Mouse (Mus musculus) heart, embryonic 14.5 days (tissue): Measurements from ENCODE around the gene Macrod1. TPM values are rescaled to one million over a fixed set of nuclear protein-coding genes. Genes with fewer than 3 reads are reported as not detected.

Source experiments
- ATAC-seq: fragments of 200-750 bp; cut with Nextera tagmentation; 2 replicates; pipeline ENCODE4 v1.8.0; 2017; ENCODE audit warnings: low read depth, moderate TSS enrichment; ENCODE audit not compliant: insufficient number of reproducible peaks, insufficient read depth, low FRiP score
- H3K27ac ChIP-seq, 2 experiments: fragments of 200-500 bp in 1 of 2; fragments of 300-500 bp in 1 of 2; sonication (generic) in 1 of 2; replicated peaks in 1 of 2; 2 replicates each; pipeline ENCODE4 v1.5.1; 2012 to 2014; ENCODE audit warnings: low read depth in 2 of 2, low read length in 2 of 2, control low read depth in 1 of 2, mild to moderate bottlenecking in 1 of 2, mixed read lengths in 1 of 2; ENCODE audit not compliant: control insufficient read depth in 1 of 2, insufficient read depth in 1 of 2
- H3K27me3 ChIP-seq: fragments of 300-500 bp; sonication (generic); 2 replicates; pipeline ENCODE4 v1.6.1; 2014; ENCODE audit warnings: mild to moderate bottlenecking, low read length, control low read depth; ENCODE audit not compliant: control insufficient read depth, insufficient read depth
- H3K36me3 ChIP-seq: fragments of 300-500 bp; sonication (generic); 2 replicates; pipeline ENCODE4 v1.6.1; 2014; ENCODE audit warnings: mild to moderate bottlenecking, control low read depth, low read length, mixed read lengths; ENCODE audit not compliant: control insufficient read depth, insufficient read depth
- H3K4me1 ChIP-seq, 2 experiments: fragments of 200-500 bp in 1 of 2; fragments of 300-500 bp in 1 of 2; sonication (generic) in 1 of 2; 2 replicates each; pipeline ENCODE4 v1.6.1; 2012 to 2014; ENCODE audit warnings: low read length in 2 of 2, control low read depth in 1 of 2, mixed read lengths in 1 of 2; ENCODE audit not compliant: control insufficient read depth in 2 of 2, insufficient read depth in 2 of 2
- H3K4me2 ChIP-seq: fragments of 300-500 bp; sonication (generic); 2 replicates; pipeline ENCODE4 v1.6.1; 2014; ENCODE audit warnings: mild to moderate bottlenecking, low read length
- H3K4me3 ChIP-seq, 2 experiments: fragments of 200-500 bp in 1 of 2; fragments of 300-500 bp in 1 of 2; sonication (generic) in 1 of 2; 2 replicates each; pipeline ENCODE4 v1.5.1; 2012 to 2014; ENCODE audit warnings: low read length in 2 of 2, mild to moderate bottlenecking in 2 of 2, control low read depth in 1 of 2, low read depth in 1 of 2, moderate library complexity in 1 of 2; ENCODE audit not compliant: control insufficient read depth in 1 of 2, insufficient read depth in 1 of 2
- H3K9ac ChIP-seq: fragments of 300-500 bp; sonication (generic); 2 replicates; pipeline ENCODE4 v1.6.1; 2014; ENCODE audit warnings: mild to moderate bottlenecking, low read length
- H3K9me3 ChIP-seq: fragments of 300-500 bp; sonication (generic); 2 replicates; pipeline ENCODE4 v1.6.1; 2016; ENCODE audit warnings: low read length, control low read depth; ENCODE audit not compliant: control insufficient read depth
- WGBS: fragments of 180-500 bp; shearing (Covaris S2); extraction: QIAGEN DNeasy Blood & Tissue Kit; methylation state at CpG from one replicate; pipeline ENCODE4 v1.1.7; 2014; 5-methylcytosine and 5-hydroxymethylcytosine counted together
- polyA plus RNA-seq: library from polyadenylated mRNA; unstranded; fragments of >200 nt; fragmentation: Nextera tagmentation; extraction: Ambion mirVana; gene quantifications from 2 replicates; pipeline ENCODE4 v1.2.1, GENCODE M21; 2014

The Macrod1 gene
- polyA plus RNA-seq, 1 experiment from 2014 or later, result 53.0 TPM

- 15% methylated on average over 13 of the region's 13 CpGs for WGBS
- Histone ChIP-seq H3K27me3 (peaks cover 18% of the 10 kb centered on the region; the same call in 1 of the 2 replicates), H3K36me3 (no peaks in the 10 kb centered on the region), H3K4me3 (no peak overlapping the region), H3K27ac (no peak overlapping the region), H3K9me3 (no peaks in the 10 kb centered on the region), H3K9ac (no peak overlapping the region), H3K4me2 (no peak overlapping the region), H3K4me1 (peaks cover 18 to 29% of the 10 kb centered on the region in 2 experiments)
- ATAC-seq, result peak; percentile 45
These were observed 115.6 kb downstream of the Macrod1 start for GRCm38 (mm10) chr19:7172051-7172866.

GRCm38 (mm10) chr19:7176041-7176696 lies 119.6 kb downstream of the Macrod1 start:
- Histone ChIP-seq H3K4me1 (peaks cover 17 to 31% of the 10 kb centered on the region in 2 experiments), H3K36me3 (no peaks in the 10 kb centered on the region), H3K9ac (no peak overlapping the region), H3K4me2 (no peak overlapping the region), H3K27me3 (0 out of 2 replicates have a peak, but pooled peaks cover 4% of the 10 kb centered on the region), H3K4me3 (no peak overlapping the region), H3K27ac (no peak overlapping the region), H3K9me3 (no peaks in the 10 kb centered on the region)
- WGBS, result 15% methylated on average over 11 of the region's 11 CpGs
- ATAC-seq, result no peak

- Histone ChIP-seq H3K9ac (no peak overlapping the region), H3K36me3 (no peaks in the 10 kb centered on the region), H3K27ac (no peak overlapping the region), H3K4me1 (peaks cover 10 to 33% of the 10 kb centered on the region in 2 experiments), H3K9me3 (no peaks in the 10 kb centered on the region), H3K4me2 (no peak overlapping the region), H3K27me3 (peaks cover 12% of the 10 kb centered on the region; the same call in 1 of the 2 replicates), H3K4me3 (no peak overlapping the region)
- no peak for ATAC-seq
- WGBS, result 62% methylated on average over 13 of the region's 13 CpGs
These were observed 121.3 kb downstream of the Macrod1 start for GRCm38 (mm10) chr19:7177804-7178511.

- Histone ChIP-seq H3K4me1 (peaks cover 10 to 34% of the 10 kb centered on the region in 2 experiments), H3K9me3 (no peaks in the 10 kb centered on the region), H3K9ac (no peak overlapping the region), H3K4me2 (no peak overlapping the region), H3K27me3 (peaks cover 17% of the 10 kb centered on the region; the same call in 1 of the 2 replicates), H3K27ac (no peak overlapping the region), H3K4me3 (no peak overlapping the region), H3K36me3 (no peaks in the 10 kb centered on the region)
- no peak for ATAC-seq
- WGBS, result 51% methylated on average over 3 of the region's 3 CpGs
These were observed 122.3 kb downstream of the Macrod1 start for GRCm38 (mm10) chr19:7178841-7179452.

- Histone ChIP-seq H3K27ac (no peak overlapping the region), H3K4me3 (no peak overlapping the region), H3K27me3 (peaks cover 30% of the 10 kb centered on the region), H3K9me3 (no peaks in the 10 kb centered on the region), H3K4me2 (no peak overlapping the region), H3K9ac (no peak overlapping the region), H3K4me1 (peaks cover 10 to 31% of the 10 kb centered on the region in 2 experiments), H3K36me3 (no peaks in the 10 kb centered on the region)
- ATAC-seq, result no peak
- 78% methylated on average over 8 of the region's 8 CpGs for WGBS
These were observed 124.3 kb downstream of the Macrod1 start for GRCm38 (mm10) chr19:7180756-7181405.

- 66% methylated on average over 7 of the region's 7 CpGs for WGBS
- Histone ChIP-seq H3K4me3 (no peak overlapping the region), H3K9ac (no peak overlapping the region), H3K4me2 (no peak overlapping the region), H3K27me3 (peaks cover 36% of the 10 kb centered on the region), H3K27ac (0 out of 4 replicates have a peak overlapping the region, but pooled peaks of 1 of the 2 experiments have one; percentile 3), H3K9me3 (no peaks in the 10 kb centered on the region), H3K4me1 (peaks cover 10 to 24% of the 10 kb centered on the region in 2 experiments), H3K36me3 (no peaks in the 10 kb centered on the region)
- ATAC-seq, result no peak
These were observed 124.9 kb downstream of the Macrod1 start for GRCm38 (mm10) chr19:7181496-7181895.
